Mouse (Mus musculus): Measurements from ENCODE around the gene Kcnd2.

The Kcnd2 gene

GRCm38 (mm10) chr6:21424202-21424785 is 209.0 kb downstream of the Kcnd2 start:
- DNase-seq: no peak

- no peak for DNase-seq
These were observed 215.8 kb downstream of the Kcnd2 start for GRCm38 (mm10) chr6:21431120-21431519.

GRCm38 (mm10) chr6:21464719-21465118 is 249.4 kb downstream of the Kcnd2 start:
- DNase-seq: no peak

DNA sequence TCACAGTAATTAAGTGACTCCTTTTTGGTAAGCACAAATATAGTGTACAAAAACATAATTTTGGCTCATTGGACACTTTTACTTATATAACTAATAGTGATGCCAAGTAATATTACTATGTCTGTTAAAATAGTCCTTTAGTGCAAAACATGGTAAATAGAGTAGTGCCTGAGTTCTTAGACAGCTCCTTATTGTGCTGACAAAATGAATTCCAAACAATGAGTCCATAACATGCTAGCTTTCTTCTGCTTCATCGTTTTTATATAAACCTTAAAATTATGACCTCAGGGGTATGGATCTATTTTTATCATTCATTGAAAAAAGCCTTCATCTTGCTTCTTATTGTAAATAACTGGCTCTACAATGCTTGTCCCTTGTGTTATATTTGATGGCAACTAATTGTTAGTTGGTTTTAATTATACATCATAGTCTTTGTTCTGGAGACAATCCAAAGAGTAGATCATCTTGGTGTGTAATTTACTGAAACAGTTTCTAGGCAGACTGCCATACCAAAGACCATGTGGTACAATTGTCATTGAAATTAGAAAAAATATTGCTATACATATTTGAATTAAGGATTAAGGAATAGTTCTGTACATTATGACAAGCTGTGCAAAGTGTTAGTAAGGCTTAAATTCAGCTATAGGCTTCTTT is 256.7 kb downstream of the Kcnd2 start:
- DNase-seq: no peak

GRCm38 (mm10) chr6:21482714-21483113 is 267.4 kb downstream of the Kcnd2 start:
- no peak for DNase-seq

- DNase-seq: no peak
These were observed 273.2 kb downstream of the Kcnd2 start for GRCm38 (mm10) chr6:21488536-21488935.

GRCm38 (mm10) chr6:21502921-21503320 is 287.6 kb downstream of the Kcnd2 start:
- DNase-seq: no peak

DNA sequence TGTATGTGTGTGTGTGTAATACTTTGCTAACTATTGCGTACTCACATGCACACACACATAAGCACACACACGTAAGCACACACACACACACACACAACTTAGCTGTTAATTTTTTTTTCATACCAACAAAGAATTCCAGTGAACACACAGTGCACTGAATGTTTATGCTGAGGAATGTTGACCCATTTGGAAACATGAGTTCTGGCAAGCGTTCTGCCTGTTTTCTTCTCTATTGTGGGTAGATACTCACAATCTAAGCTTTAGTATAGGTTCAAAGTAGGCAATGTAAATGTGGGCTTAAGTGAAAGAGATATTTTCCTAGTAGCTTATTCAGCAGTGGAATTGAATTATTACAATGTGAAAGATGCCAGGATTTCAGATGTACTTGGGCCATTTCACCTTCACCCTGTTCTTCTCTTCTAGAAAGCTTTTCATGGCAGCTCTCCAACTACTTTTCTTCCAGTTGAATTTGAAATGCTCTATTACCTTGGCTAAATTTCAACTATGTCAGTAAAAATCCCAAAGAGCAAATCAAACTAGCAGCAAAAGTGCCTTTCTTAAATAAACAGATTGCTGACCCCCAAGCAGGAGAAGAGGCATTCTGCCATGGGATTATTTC is 295.4 kb downstream of the Kcnd2 start:
- DNase-seq: no peak

DNA sequence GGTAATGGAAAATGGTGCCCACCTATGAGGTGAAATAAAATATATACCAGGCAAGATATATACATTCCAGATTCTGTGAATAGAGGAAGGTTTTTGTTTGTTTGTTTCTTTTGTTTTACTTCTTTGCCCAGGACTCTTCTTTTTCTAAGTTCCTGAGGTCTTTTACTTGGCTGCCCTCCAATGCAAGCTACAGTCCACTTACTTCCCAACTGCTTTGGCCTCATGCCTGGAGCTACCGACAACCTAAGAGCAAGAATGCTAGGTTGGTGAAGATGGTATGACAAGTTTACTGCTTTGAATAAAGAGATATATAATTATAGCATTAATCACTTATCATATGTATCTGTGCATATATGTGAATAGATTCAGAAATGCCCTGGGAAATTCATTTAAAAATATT is 305.0 kb downstream of the Kcnd2 start:
- no peak for DNase-seq

DNA sequence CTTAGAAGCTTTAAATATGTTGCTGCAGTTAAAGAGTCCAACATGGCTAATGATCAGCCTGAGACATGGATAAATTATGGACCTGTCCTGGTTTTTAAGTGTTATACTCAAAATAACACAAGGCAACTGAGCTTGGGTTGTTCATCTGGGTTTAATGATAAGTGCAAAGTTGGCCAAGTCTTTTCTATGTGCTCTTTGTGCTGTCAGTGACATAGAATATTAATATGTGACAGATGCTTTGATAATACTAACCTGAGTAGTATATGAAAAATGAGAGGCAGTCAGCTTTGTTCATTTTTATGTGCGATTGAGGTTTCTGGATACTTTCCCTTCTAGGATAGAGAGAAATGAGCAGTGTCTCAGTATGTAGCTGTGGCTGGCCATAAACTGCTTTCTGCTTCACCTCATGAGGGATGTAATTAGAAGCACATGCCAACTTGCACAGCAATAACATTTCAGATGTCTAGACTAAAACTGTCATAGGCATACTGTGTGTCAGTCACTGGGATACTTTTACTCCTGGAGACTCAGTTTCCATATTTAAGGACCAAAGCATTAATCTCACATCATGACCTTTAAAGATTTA is 312.3 kb downstream of the Kcnd2 start:
- peak; percentile 14 for DNase-seq

- DNase-seq: no peak
These were observed 318.7 kb downstream of the Kcnd2 start for GRCm38 (mm10) chr6:21534009-21534408.

DNA sequence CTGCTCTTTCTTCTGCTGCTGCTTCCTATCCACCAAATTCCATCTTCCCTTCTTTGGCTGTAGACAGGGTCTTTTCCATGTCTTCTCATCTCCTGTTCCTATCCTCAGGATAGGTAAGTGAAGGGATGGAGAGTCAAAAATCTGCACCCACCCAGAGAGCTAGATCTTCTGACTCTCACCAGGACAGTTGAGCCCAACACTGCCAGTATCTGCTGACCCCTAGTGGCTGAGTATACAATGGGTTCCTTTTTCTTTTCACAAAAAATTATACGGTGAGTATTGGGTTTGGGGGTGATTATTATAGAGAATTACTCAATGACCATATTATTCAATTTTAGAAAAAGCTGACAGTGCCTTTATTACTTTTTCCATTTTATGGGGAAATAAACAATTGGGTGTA is 319.5 kb downstream of the Kcnd2 start:
- peak; percentile 53 for DNase-seq

DNA sequence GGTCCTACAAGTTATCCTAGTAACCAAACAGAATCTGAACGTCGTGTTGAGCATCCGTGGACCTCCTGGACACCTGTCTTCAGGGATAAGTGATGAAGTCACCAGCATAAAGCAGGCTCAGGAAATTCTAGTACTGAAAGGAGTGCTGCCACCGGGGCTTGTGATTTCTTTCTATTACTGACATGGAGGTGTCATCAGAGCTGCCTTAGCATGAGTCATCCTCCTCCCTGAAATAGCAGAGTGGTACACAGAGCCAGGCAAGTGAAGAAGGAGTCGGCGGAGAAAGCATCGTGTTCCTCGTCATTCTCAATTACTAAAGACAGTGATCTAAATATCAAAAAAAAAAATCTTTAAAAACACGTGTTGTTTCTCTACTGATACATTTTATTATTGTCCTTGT is 336.2 kb downstream of the Kcnd2 start:
- no peak for DNase-seq

DNA sequence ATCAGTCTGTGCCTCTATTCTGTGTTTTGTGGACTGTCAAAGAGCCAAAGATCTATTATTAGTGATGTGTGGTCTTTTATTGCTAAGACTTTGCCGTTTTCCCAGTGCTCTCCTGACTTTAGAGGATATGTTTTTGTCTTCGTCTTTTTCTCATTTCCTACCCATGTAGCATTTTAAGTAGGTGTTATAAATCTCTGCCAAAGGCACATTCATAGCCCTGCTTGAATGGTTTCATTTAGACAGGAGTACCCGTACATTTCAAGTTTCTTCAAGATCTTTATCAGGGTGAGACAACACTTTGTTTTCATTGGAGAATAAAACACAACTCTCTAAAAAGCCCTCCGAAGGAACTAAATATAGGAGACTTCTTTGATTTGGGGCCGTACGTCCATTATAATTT is 355.7 kb downstream of the Kcnd2 start:
- DNase-seq: no peak

DNA sequence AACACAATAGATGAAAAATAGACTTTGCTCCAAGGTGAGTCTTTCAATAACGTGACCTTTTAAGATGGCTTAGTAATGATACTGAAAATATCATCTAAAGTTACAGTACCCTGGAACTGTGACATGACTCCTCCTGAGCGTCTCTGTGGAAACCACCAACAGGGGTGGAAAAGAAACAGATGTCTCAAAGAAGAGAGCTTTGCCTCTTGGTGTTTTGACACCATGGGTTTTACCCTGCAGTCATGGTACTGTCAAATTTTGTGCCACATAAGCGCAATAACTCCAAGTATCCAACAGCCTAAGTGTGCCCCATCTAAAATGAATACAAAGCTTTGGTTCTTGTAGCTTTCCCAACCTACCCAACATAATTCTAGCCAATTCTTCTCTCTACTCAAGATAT is 374.9 kb downstream of the Kcnd2 start:
- no peak for DNase-seq

DNA sequence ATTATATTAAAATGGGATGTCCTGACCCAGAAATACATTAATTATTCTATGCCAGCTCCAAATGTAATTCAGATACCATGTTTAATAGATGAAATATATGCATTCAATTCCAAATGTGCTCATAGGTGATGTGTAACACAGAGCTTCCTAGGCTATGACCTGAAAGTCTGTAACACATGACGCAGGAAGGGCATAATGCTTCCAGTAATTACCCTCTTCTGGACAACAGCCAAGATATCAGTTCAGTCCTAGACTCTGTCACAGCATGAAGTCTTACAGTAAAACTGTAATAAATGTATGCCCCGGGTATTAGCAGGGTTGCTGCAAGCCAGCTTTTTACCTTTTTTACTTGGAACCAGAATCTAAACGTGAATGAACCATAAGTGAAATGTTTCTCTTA is 382.1 kb downstream of the Kcnd2 start:
- no peak for DNase-seq

DNA sequence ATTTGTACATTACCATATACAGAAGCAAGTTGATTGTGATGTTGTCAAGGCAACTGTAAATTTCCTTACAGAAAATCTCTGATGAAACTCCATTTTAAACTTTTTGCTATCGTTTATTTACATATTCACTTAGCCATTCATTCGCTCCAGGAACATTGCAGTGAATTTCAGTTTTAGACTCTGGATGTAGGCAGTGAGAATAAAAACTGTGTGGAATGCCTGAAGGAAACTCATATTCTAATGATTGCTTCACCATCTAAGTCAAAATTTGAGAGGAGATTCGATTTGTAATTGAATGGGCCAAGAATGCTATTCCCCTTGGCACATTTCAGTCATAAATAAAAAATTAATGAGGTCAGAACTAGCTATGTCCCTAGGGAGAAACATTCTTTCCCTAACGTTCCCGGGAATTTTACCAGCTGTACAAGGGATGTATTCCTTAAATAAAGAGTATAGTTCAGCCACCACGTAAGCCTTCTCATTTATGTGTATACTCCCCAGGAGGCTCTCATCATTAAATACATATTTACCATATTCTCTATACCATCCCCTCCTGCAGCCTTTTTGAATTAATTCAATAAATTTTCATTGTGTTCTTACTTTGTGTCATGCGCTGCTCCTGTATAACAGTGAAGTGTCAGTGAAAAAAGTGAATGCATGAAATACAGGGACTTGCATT is 394.2 kb downstream of the Kcnd2 start:
- DNase-seq: no peak

DNA sequence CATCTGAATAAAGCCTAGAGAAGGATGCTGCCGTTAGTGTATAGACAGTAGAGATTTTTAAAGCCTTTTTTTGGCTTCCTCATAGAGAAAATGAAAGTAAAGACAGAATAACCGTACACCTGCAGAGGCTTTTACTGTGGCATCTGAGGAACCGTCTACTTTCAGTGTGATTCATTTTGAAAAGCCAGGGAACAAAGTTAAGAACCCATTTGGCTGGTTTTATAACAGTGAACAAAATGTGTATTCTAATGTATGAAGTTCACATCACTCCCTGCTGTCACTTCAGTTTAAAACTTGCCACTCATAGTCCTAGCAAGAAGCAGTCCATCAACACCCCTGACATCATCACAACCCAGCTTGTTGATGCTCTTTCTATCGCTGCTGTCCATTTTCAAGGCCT is 414.7 kb downstream of the Kcnd2 start:
- DNase-seq: no peak

DNA sequence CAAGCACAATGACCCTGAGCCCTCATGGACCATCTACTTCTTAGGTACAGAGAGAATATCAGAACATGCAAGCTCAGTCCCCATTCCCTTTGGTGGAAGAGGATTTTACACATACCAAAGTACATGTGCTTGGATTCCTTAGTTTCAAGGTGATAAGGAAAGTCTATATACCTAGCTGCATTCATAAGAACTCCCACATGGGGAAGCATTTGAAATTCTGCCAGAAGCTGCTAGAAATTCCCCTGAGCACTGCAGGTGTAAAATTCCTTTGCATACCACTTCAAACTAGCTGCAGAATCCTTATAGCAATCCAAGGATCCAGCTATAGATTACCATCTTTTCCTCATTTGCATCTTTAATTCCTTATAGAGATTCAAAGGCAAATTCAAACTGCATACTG is 440.4 kb downstream of the Kcnd2 start:
- DNase-seq: no peak

- no peak for DNase-seq
These were observed 448.8 kb downstream of the Kcnd2 start for GRCm38 (mm10) chr6:21664135-21664534.

DNA sequence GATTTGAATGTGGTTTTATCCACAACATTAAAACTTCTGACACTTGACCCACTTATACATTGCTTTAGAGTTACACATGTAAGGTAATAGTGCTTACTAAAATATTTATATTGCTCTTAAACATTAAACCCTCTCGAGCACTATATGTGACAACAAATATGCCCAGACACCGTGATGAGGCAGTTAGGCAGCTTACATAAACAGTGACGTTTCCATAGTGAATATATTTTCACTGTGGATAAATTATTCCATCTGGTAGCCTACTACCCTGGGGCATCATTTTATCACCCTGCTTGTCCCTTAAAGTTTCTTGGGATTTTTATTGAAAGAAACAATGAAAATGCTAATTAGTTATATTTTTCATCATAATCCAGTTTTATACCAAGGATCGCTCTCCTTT is 449.3 kb downstream of the Kcnd2 start:
- DNase-seq: no peak

DNA sequence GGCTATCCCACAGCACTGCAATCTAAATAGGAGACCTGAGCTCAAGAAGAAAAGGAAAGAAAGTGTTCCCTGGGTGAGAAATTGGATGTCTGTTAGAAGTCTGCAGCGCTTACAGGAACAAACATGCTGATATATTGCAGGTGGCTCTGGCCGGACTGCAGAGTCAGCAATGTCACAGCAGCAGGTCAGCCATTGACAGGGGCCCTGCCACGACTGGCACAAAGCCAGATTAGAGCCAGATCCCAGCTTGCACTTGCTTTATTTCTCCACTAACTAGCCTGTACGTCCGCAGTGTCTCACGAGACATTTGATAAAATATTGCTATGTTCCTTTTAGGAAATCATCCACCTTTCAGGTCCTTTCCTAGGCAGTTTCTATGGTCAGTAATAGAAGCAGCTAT is 468.9 kb downstream of the Kcnd2 start:
- peak; percentile 10 for DNase-seq

DNA sequence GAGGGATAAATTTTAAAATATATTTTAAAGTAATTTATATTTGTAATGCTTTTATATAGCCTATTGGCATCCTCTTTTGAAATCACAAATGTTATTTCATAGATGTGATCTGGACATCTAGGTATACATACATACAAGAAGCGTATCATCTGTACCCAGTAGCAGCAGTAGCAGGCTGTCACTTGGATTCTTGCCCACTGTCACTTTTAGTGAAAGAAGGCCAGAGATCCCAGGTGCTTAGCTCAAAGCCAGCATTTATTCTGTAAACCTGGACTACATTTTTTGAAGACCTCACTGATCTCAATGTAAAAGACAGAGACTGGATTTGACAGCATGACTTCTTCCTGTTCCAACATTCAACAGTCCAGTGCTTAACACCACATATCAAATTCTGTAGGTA is 471.1 kb downstream of the Kcnd2 start:
- no peak for DNase-seq

DNA sequence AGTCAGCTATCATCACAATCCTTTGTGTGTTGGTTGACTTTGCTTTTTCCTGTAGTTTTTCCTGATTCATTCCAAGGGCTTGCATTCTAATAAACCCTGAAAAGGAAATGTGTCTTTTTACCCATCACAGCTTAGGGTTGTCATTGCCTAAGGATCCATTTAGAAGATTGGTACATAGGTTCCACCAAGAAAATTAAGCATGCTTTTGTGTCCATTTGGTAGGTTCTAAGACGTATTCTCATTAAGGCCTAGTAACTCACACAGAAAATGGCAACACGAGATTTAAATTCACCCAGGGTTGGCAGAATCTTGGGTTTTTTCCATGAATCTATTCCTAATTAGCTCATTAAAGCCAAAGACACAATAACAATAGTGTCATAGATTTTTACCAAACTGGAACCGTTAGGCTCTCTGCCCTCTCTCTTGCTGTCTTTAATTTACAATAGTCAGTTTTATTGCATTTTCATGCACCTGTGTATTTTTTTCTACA is 477.6 kb downstream of the Kcnd2 start:
- no peak for DNase-seq

Data from embryo, embryonic 11 days (tissue).